Mouse (Mus musculus) granulocyte monocyte progenitor cell, adult 5-6 weeks (primary cell): ENCODE data around the gene Kif14. TPM values are rescaled to one million over a fixed set of nuclear protein-coding genes. Genes with fewer than 3 reads are reported as not detected.

Experiments
- ATAC-seq: replicated peaks from 2 replicates; pipeline ENCODE4 v1.8.0; 2016; ENCODE audit warnings: mild to moderate bottlenecking, moderate TSS enrichment, inconsistent platforms; ENCODE audit not compliant: poor library complexity, severe bottlenecking
- total RNA-seq, 2 experiments: library from RNA; stranded (forward) in 1 of 2; stranded (reverse) in 1 of 2; fragments of 200-712, 200-1000 nt in 1 of 2; fragments of >200 nt in 1 of 2; fragmentation: Nextera tagmentation in 1 of 2; gene quantifications; 2 replicates each; pipeline ENCODE4 v1.2.3; 2014 to 2017

Gene Kif14
- total RNA-seq (2014; fragmentation: Nextera tagmentation) (6.0 and 10.0 TPM in 2 replicates), total RNA-seq (2017) (18.7 and 19.6 TPM in 2 replicates)

DNA sequence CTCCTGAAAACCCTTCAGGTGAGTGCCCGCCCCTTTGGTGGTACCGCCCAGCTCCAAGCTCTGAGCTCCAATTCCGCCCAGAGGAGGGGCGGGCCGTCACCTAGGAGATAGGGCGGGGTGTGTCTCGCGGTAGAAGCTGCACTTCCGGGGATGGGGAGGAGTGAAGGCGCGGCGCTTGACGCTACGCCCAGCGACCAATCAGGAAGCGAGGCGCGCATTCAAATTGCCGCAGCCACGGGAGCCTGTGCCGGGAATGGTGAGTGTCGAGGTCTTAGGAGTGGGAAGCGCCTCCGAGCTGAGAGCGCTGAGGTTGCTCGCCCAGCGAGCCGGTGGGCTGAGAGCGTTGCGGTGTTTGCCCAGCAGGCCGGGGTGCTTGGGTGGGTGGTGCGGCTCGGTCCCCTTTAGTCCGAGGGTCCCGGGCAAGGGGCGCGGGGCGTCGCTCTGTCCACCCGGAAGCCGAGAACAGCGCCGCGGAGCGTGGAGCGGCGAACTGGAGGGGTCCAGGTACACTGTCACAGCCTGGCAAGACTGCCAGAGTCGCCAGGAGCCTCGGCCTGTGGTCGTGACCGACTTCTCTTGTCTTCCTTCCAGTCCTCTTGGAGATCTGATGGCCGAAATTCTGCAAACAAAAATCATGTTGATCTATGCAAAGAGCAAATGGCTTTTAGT, at the start of gene Kif14:
Gene Kif14, plus strand, starts transcription at position 201 of the 669 bp plus-strand sequence.
- peak; percentile 100 for ATAC-seq

DNA sequence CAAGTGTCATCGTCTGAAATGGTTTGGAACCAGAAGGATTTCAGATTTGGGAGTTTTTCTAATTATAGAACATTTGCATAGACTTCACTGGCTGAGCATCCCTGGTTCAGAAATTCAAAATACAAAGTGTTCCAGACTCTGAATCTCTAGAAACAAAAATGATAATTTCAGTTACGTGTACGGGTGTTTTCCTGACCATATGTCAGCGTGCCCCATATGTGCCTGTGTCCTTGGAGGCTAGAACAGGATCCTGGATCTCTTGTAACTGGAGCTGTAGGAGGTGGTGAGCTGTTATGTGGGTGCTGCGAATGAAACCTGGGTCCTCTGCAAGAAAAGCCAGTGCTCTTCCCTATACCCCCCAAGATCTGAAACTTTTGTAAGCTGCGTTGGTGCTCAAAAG, 47.8 kb upstream of the Kif14 start:
- ATAC-seq, result no peak

DNA sequence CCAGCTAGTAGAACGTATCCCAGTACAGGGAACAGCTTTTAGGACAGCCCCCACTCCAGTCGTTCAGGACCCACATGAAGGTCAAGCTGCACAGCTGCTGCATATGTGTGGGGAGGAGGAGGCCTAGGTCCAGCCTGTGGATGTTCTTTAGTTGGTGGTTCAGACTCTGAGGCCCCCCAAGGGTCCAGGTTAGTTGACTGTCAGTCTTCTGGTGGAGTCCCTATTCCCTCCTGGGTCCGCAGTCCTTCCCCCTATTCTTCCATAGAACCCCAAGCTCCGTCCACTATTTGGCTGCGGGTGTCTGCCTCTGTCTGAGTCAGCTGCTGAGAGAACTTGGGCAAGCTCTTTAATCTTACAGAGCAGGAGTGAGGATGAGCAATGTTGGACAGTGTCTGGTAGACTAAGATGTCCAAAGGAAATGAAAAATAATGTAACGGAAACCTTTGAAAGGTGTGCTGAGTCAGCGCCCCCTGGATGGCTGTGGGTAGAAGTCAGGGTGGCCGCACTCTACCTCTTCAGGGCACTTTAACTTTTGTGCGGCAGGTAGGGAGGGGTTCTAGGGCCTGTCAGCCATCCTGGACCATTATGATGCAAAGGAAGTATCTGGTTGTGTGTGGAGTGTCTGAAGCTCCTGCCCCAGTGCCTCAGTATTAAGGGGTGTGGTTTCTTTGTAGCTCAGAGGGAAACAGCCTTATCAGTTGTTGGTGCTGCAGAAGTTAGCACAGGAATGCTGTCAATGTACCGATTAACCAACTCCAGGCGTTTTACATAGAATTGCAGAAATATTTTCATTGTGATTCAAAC, 38.8 kb upstream of the Kif14 start:
- ATAC-seq, result no peak

DNA sequence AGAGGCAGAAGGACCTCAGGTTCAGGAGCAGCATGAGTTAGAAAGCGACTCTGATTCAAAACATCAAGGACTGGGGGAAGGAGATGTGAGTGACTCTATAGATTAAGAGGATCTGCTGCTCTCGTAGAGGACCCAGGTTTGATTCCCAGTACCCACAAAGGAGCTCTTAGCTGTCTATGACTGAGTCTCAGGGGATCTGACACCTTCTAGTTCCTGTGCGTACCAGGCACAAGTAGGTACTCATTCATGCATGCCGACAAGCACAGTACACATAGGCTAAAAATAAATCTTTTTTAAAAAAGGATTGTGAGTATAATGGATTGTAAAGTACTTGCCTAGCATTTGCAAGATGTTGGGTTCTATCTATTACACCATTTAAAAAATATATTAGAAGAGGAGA, 37.2 kb upstream of the Kif14 start:
- ATAC-seq, result no peak

DNA sequence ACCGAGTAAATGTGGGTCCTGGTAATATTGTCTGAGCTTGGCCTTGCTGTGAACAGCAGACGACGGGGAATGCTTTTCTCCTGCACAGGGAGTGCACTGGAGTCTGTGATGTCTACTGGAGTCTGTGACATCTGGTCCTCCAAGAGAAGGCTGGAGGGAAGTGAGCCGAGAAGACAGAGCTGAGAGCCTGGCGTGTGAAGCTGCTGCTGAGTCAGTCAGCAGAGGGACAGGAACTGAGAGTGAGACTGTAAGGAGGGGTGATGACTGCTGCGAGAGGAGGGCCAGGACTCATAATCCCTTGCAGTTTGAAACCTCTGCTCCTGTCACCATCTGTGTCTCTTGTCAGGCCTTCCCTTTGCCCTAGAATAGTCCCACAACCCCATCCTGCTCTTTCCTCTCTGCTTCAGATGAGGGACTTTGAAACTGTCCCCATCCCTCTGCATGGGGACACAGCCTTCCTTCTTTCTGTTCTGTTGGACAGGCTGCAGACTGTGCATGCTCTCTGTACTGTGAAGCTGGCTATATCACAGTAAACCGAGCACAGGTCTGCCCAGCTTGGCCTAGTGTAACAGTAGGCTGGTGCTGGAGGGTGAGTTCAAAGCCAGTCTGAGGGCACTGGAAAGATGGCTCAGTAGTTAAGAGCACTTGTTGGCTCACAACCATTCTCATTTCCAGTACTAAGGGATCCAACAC, 35.9 kb upstream of the Kif14 start:
- ATAC-seq, result peak; percentile 37

DNA sequence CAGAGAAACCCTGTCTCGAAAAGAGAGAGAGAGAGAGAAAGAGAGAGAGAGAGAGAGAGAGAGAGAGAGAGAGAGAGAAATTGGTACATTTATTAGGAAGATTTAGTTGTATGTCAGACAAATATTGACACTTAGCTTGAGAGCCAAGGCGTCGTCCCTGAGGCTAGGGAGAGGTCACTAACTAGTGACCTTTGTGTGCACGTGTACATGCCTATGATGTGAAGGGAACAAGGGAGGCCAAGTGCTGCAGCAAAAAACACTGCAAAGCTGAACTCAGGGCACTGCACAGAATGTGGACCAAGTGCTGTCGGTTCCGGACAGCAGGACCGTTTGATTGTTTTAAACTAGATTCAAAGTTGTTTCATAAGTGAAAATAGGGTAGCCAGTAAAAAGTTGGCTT, 25.4 kb upstream of the Kif14 start:
- no peak for ATAC-seq

GRCm38 (mm10) chr1:136442809-136443208, 23.3 kb upstream of the Kif14 start:
- no peak for ATAC-seq

GRCm38 (mm10) chr1:136444555-136445255, 21.4 kb upstream of the Kif14 start:
- ATAC-seq, result no peak

- ATAC-seq, result no peak
These were observed 19.2 kb upstream of the Kif14 start for GRCm38 (mm10) chr1:136446933-136447332.

- no peak for ATAC-seq
These were observed 18.8 kb upstream of the Kif14 start for GRCm38 (mm10) chr1:136447338-136447737.

GRCm38 (mm10) chr1:136449541-136449940, 16.6 kb upstream of the Kif14 start:
- no peak for ATAC-seq

GRCm38 (mm10) chr1:136450206-136450605, 15.9 kb upstream of the Kif14 start:
- ATAC-seq, result no peak

DNA sequence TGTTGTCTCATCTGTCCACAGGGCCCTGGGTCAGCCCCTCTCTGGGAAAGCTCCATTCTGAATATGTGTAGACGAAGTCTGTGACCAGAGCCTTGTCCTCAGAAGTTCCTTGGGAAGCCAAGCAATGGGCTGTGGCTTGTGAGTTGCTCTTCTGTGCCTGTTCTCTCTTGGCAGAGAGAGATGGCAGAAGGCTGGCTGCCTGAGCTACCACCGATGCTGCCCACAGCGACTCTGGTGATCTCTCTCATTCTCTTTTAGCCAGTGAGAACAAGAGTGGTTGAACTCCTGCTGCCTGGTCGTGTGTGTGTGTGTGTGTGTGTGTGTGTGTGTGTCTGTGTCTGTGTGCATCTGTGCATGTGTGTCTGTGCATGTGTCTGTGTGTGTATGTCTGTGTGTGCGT, 13.7 kb upstream of the Kif14 start:
- ATAC-seq, result no peak

DNA sequence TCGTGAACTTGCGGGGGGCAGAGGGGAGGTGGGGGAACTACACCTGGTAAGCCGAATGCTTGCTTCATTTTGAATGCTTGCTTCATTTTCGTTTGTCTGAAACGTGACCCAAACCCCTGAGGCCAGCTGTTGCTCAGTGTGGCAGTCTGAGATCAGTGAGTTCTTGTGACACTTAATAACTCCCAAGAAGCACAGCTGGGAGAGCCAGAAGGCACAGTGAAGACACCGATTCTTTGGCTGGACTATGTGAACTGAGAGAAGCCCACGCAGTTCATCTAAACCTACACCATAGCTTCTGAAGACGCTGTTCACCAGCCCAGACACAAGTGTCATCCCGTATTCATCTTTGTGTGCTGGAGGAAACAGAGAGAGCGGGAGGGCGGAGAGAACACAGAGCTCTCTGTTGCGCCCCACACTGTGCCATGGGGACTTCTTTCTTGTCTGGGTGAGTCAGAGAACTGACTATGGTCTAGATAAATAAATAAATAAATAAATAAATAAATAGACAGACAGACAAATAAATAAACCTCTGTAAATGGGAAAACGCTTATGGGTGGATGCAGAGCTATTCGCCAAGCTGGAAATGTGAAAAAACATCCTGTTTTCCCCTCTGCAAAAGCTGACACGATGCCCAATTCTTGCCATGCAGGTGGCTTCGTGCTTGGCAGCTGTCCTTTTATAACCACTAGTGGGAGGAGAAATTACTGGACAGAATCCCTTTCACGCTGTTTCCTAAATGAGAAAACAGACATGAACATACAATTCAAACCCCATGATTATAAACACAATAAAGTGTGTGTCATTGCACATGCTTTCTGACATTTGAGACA, 10.2 kb upstream of the Kif14 start:
- ATAC-seq, result no peak

- no peak for ATAC-seq
These were observed 9.4 kb upstream of the Kif14 start for GRCm38 (mm10) chr1:136456741-136457140.

GRCm38 (mm10) chr1:136457403-136457802, 8.7 kb upstream of the Kif14 start:
- no peak for ATAC-seq

GRCm38 (mm10) chr1:136458691-136459245, 7.4 kb upstream of the Kif14 start:
- ATAC-seq, result peak; percentile 55

- ATAC-seq, result no peak
These were observed 3.7 kb upstream of the Kif14 start for GRCm38 (mm10) chr1:136462443-136462842.

- ATAC-seq, result no peak
These were observed 975 bp upstream of the Kif14 start for GRCm38 (mm10) chr1:136465168-136465567.
